Mouse (Mus musculus) C2C12 (cell line): ENCODE results near the gene N4bp2l1.

ENCODE experiments used
- CEBPB ChIP-seq: IDR thresholded peaks from one replicate; pipeline ENCODE4 v1.6.1; 2011; ENCODE audit warnings: low read depth, mild to moderate bottlenecking, control low read depth, moderate library complexity
- CTCF ChIP-seq: IDR thresholded peaks from one replicate; pipeline ENCODE4 v1.5.1; 2011; ENCODE audit not compliant: control insufficient read depth, insufficient read depth, insufficient read length
- MAX ChIP-seq: IDR thresholded peaks from one replicate; pipeline ENCODE4 v1.6.1; 2011; ENCODE audit warnings: mild to moderate bottlenecking, control low read depth
- MYOD1 ChIP-seq: IDR thresholded peaks from one replicate; pipeline ENCODE4 v1.6.1; 2011; ENCODE audit warnings: low read depth; ENCODE audit not compliant: control insufficient read depth, insufficient read length
- MYOG ChIP-seq: IDR thresholded peaks from one replicate; pipeline ENCODE4 v1.6.1; 2011; ENCODE audit not compliant: control insufficient read depth, insufficient read length; ENCODE audit errors: extremely low read depth

GRCm38 (mm10) chr5:150551637-150552036, 45.4 kb downstream of the N4bp2l1 start:
- TF ChIP-seq CEBPB = no peak
- TF ChIP-seq MYOD1 = no peak
- no peak for TF ChIP-seq CTCF
- no peak for TF ChIP-seq MAX
- no peak for TF ChIP-seq MYOG
